Mouse (Mus musculus) embryonic fibroblast, embryonic 13.5 days (primary cell): ENCODE measurements around the gene Nub1.

Experiments used
- CTCF ChIP-seq: IDR thresholded peaks from 2 replicates; pipeline ENCODE4 v1.5.1; 2011; ENCODE audit warnings: mild to moderate bottlenecking, control low read depth, low read length, moderate library complexity, borderline replicate concordance; ENCODE audit not compliant: insufficient read depth
- POLR2A ChIP-seq: IDR thresholded peaks from 2 replicates; pipeline ENCODE4 v1.6.1; 2011; ENCODE audit warnings: low read depth, mild to moderate bottlenecking, control low read depth, low read length, moderate library complexity

DNA sequence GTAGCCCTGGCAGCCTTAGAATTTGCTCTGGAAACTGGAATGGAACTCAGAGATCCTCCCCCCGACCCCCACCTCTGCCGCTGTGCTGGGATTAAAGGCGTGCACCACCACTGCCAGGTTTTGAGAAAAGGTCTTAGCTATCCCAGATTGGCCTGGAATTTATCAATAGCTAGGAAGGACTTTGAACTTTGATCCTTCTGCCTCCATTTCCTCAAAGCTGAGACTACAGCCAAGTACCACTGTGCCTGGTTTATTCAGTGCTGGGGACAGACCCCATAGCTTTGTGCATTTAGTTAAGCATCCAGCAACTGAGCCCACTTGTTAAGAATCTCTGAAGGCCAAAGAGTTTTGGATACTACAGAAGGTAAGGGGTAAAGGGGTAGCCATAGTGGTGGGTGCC is 71.6 kb downstream of the Nub1 start:
- TF ChIP-seq CTCF (no peak), POLR2A (no peak)
